9 mouse cellular contexts compared by ENCODE assay signal in genomic region chr5:134540881-134541280, GRCm38 (mm10). TPM values are rescaled to one million over a fixed set of nuclear protein-coding genes. Genes with fewer than 3 reads are reported as not detected.
DNase-seq lines count a peak whose midpoint lies in the region; ATAC-seq lines count a peak whose summit lies in the region.
"Had no signal": no experiment of that assay in that cellular context is flagged by ENCODE, and none has a peak within 500 bp of the region (broad histone marks: within the 10 kb centered on the region; RNA-seq: fewer than 3 reads in every experiment).

No protein-coding gene starts in this region.

- peak; percentile 31 for DNase-seq in midbrain, embryonic 11.5 days (ENCODE audit: low spot score, missing footprints)
- DNase-seq in midbrain, embryonic 10.5 days (ENCODE audit: low spot score): no peak
- peak; percentile 58 for DNase-seq in gastrocnemius, postnatal 25 days
- DNase-seq in yolk sac, embryonic 10.5 days (ENCODE audit: low spot score): no peak
- DNase-seq in frontal cortex, postnatal 10 days (ENCODE audit: low spot score in 2 of 2): no peak

- no peak overlapping the region; the same call in 1 of the 2 replicates for H3K27ac ChIP-seq in midbrain, embryonic 11.5 days (ENCODE audit: low read depth, low read length)
- no peak overlapping the region for H3K27ac ChIP-seq in midbrain, embryonic 10.5 days (replicated peaks)
- H3K27ac ChIP-seq in kidney, embryonic 16.5 days (ENCODE audit: low read length): peak overlapping the region; percentile 95
- peak overlapping the region; percentile 76; the same call in 1 of the 2 replicates for H3K27ac ChIP-seq in stomach, embryonic 14.5 days (ENCODE audit: low read length)

- H3K4me3 ChIP-seq in midbrain, embryonic 11.5 days (ENCODE audit: low read depth, low read length): no peak overlapping the region
- no peak overlapping the region for H3K4me3 ChIP-seq in midbrain, embryonic 10.5 days
- H3K4me3 ChIP-seq in kidney, embryonic 16.5 days (ENCODE audit: low read length): no peak overlapping the region
- no peak overlapping the region for H3K4me3 ChIP-seq in stomach, embryonic 14.5 days (ENCODE audit: low read depth, low read length)

- WGBS in midbrain, embryonic 11.5 days: 81% methylated on average over 6 of the region's 6 CpGs
- WGBS in midbrain, embryonic 10.5 days: 82% methylated on average over 6 of the region's 6 CpGs
- 64% methylated on average over 6 of the region's 6 CpGs for WGBS in kidney, embryonic 16.5 days
- 81% methylated on average over 6 of the region's 6 CpGs for WGBS in stomach, embryonic 14.5 days

- no peak overlapping the region for H3K4me2 ChIP-seq in midbrain, embryonic 11.5 days
- no peak overlapping the region for H3K4me2 ChIP-seq in kidney, embryonic 16.5 days (replicated peaks; ENCODE audit: low read depth, low read length)
- H3K4me2 ChIP-seq in stomach, embryonic 14.5 days (replicated peaks; ENCODE audit: low read depth, low read length): no peak overlapping the region

- H3K4me1 ChIP-seq in midbrain, embryonic 11.5 days (ENCODE audit: control insufficient read depth, insufficient read depth, low read length): peaks cover 14% of the 10 kb centered on the region
- peaks cover 43% of the 10 kb centered on the region for H3K4me1 ChIP-seq in midbrain, embryonic 10.5 days
- H3K4me1 ChIP-seq in kidney, embryonic 16.5 days (ENCODE audit: insufficient read depth, low read length): peaks cover 39% of the 10 kb centered on the region
- peaks cover 28% of the 10 kb centered on the region for H3K4me1 ChIP-seq in stomach, embryonic 14.5 days (ENCODE audit: control insufficient read depth, insufficient read depth, low read length)

- no peak for ATAC-seq in midbrain, embryonic 11.5 days (ENCODE audit: low FRiP score)
- ATAC-seq in kidney, embryonic 16.5 days (ENCODE audit: low FRiP score, low TSS enrichment): no peak
- no peak for ATAC-seq in stomach, embryonic 14.5 days (ENCODE audit: insufficient number of reproducible peaks, insufficient read depth, low FRiP score, low read depth)
- ATAC-seq in megakaryocyte-erythroid progenitor cell, adult 5-6 weeks (replicated peaks; ENCODE audit: low FRiP score, low TSS enrichment, poor library complexity, severe bottlenecking): no peak

- no peaks in the 10 kb centered on the region; the same call in 1 of the 2 replicates for H3K36me3 ChIP-seq in midbrain, embryonic 11.5 days (ENCODE audit: control insufficient read depth, insufficient read depth, low read length)
- H3K36me3 ChIP-seq in midbrain, embryonic 10.5 days: peaks cover 30% of the 10 kb centered on the region
- H3K36me3 ChIP-seq in kidney, embryonic 16.5 days (ENCODE audit: insufficient read depth, low read length): peaks cover 6% of the 10 kb centered on the region; the same call in 1 of the 2 replicates
- no peaks in the 10 kb centered on the region for H3K36me3 ChIP-seq in stomach, embryonic 14.5 days (ENCODE audit: control insufficient read depth, insufficient read depth, low read length)

- no peak overlapping the region for H3K9ac ChIP-seq in midbrain, embryonic 11.5 days (ENCODE audit: low read length)
- H3K9ac ChIP-seq in kidney, embryonic 16.5 days (replicated peaks; ENCODE audit: low read length): 0 out of 2 replicates have a peak overlapping the region, but pooled peaks have one; percentile 58
- H3K9ac ChIP-seq in stomach, embryonic 14.5 days (replicated peaks; ENCODE audit: low read depth, low read length): no peak overlapping the region

- no peaks in the 10 kb centered on the region for H3K27me3 ChIP-seq in midbrain, embryonic 11.5 days (ENCODE audit: control insufficient read depth, insufficient read depth, low read length)
- H3K27me3 ChIP-seq in midbrain, embryonic 10.5 days (ENCODE audit: low read depth, poor library complexity, severe bottlenecking): no peaks in the 10 kb centered on the region
- H3K27me3 ChIP-seq in kidney, embryonic 16.5 days (ENCODE audit: insufficient read depth, low read length): no peaks in the 10 kb centered on the region
- no peaks in the 10 kb centered on the region for H3K27me3 ChIP-seq in stomach, embryonic 14.5 days (ENCODE audit: control insufficient read depth, insufficient read depth, low read length)

- no peaks in the 10 kb centered on the region for H3K9me3 ChIP-seq in midbrain, embryonic 11.5 days (ENCODE audit: control insufficient read depth, low read length)
- H3K9me3 ChIP-seq in midbrain, embryonic 10.5 days (replicated peaks): no peaks in the 10 kb centered on the region; the same call in 1 of the 2 replicates
- no peaks in the 10 kb centered on the region for H3K9me3 ChIP-seq in kidney, embryonic 16.5 days (ENCODE audit: low read length)
- H3K9me3 ChIP-seq in stomach, embryonic 14.5 days (ENCODE audit: control insufficient read depth, low read depth, low read length): no peaks in the 10 kb centered on the region

RNA-seq across cellular contexts. Expression of gene Clip2, which starts 11.4 kb away (rescaled TPM):
- 5.6 and 5.8 TPM in 2 replicates for polyA plus RNA-seq in midbrain, embryonic 11.5 days (2014; fragmentation: Nextera tagmentation; extraction: Ambion mirVana)
- 4.6 and 6.2 TPM in 2 replicates for polyA plus RNA-seq in midbrain, embryonic 10.5 days (2016; fragmentation: Nextera tagmentation; extraction: Ambion mirVana)
- 1 to 10 TPM; 3.6 to 4.0 TPM for total RNA-seq in gastrocnemius, postnatal 25 days (2021)
- polyA plus RNA-seq in kidney, embryonic 16.5 days (2015; fragmentation: Nextera tagmentation; extraction: Ambion mirVana): 4.1 and 4.3 TPM in 2 replicates
- 4.1 and 4.4 TPM in 2 replicates for polyA plus RNA-seq in stomach, embryonic 14.5 days (2014; fragmentation: Nextera tagmentation; extraction: Ambion mirVana)
- 4.6 and 5.6 TPM in 2 replicates for total RNA-seq in megakaryocyte-erythroid progenitor cell, adult 5-6 weeks (2014; fragmentation: Nextera tagmentation)
- total RNA-seq in megakaryocyte-erythroid progenitor cell, adult 5-6 weeks (2017): 7.0 and 8.3 TPM in 2 replicates

RNA-seq across cellular contexts. Expression of gene Syna, which starts 19.1 kb away (rescaled TPM):
- polyA plus RNA-seq in midbrain, embryonic 11.5 days (2014; fragmentation: Nextera tagmentation; extraction: Ambion mirVana): 0.30 TPM in 1 of 2 replicates, not detected in the other
- 0.09 TPM in 2 replicates for polyA plus RNA-seq in midbrain, embryonic 10.5 days (2016; fragmentation: Nextera tagmentation; extraction: Ambion mirVana)
- not detected for total RNA-seq in gastrocnemius, postnatal 25 days (2021)
- 0.09 and 0.27 TPM in 2 replicates for polyA plus RNA-seq in kidney, embryonic 16.5 days (2015; fragmentation: Nextera tagmentation; extraction: Ambion mirVana)
- polyA plus RNA-seq in stomach, embryonic 14.5 days (2014; fragmentation: Nextera tagmentation; extraction: Ambion mirVana): 0.17 TPM in 1 of 2 replicates, not detected in the other
- total RNA-seq in megakaryocyte-erythroid progenitor cell, adult 5-6 weeks (2014; fragmentation: Nextera tagmentation): not detected in 2 replicates
- not detected in 2 replicates for total RNA-seq in megakaryocyte-erythroid progenitor cell, adult 5-6 weeks (2017)
- polyA plus RNA-seq: neural tube, embryonic 14.5 days had no signal

RNA-seq across cellular contexts. Expression of gene Rfc2, which starts 40.3 kb away (rescaled TPM):
- polyA plus RNA-seq in midbrain, embryonic 11.5 days (2014; fragmentation: Nextera tagmentation; extraction: Ambion mirVana): 321 and 338 TPM in 2 replicates
- 381 and 432 TPM in 2 replicates for polyA plus RNA-seq in midbrain, embryonic 10.5 days (2016; fragmentation: Nextera tagmentation; extraction: Ambion mirVana)
- total RNA-seq in gastrocnemius, postnatal 25 days (2021): 10 to 100 TPM; 13.9 to 14.1 TPM
- 302 TPM in 2 replicates for polyA plus RNA-seq in kidney, embryonic 16.5 days (2015; fragmentation: Nextera tagmentation; extraction: Ambion mirVana)
- 278 and 285 TPM in 2 replicates for polyA plus RNA-seq in stomach, embryonic 14.5 days (2014; fragmentation: Nextera tagmentation; extraction: Ambion mirVana)
- total RNA-seq in megakaryocyte-erythroid progenitor cell, adult 5-6 weeks (2014; fragmentation: Nextera tagmentation): 241 and 279 TPM in 2 replicates
- total RNA-seq in megakaryocyte-erythroid progenitor cell, adult 5-6 weeks (2017): 113 and 125 TPM in 2 replicates

Comparison
In these comparisons a context has a peak if more than half of its experiments do, and no peak if none do; other contexts are left out.
1. DNase-seq: peak in midbrain, embryonic 11.5 days (single experiment) and gastrocnemius, postnatal 25 days (single experiment); none in midbrain, embryonic 10.5 days (single experiment), yolk sac, embryonic 10.5 days (single experiment) and frontal cortex, postnatal 10 days (0 of 2).
2. H3K27ac ChIP-seq: peak in kidney, embryonic 16.5 days (single experiment) and stomach, embryonic 14.5 days (single experiment); none in midbrain, embryonic 11.5 days (single experiment) and midbrain, embryonic 10.5 days (single experiment).